Mouse (Mus musculus) forebrain, postnatal 0 days (tissue): ENCODE data around the gene Fam104a. TPM values are rescaled to one million over a fixed set of nuclear protein-coding genes. Genes with fewer than 3 reads are reported as not detected.
A peak's percentile ranks its signal among the peaks of the same experiment; 100 is the strongest.
"Not testable (repeated sequence)": the region's sequence is repeated elsewhere in the genome, so short reads cannot be mapped to it uniquely, and the experiment has no call there.

Experiments used
- ATAC-seq: fragments of 200-750 bp; cut with Nextera tagmentation; 2 replicates; pipeline ENCODE4 v1.8.0; 2017; ENCODE audit warnings: mild to moderate bottlenecking, moderate library complexity
- DNase-seq: peaks from one replicate; pipeline ENCODE4 v3.0.0-alpha.2; 2015
- H3K27ac ChIP-seq: fragments of 300-500 bp; sonication (generic); 2 replicates; pipeline ENCODE4 v1.5.1; 2014; ENCODE audit warnings: low read depth, mild to moderate bottlenecking, antibody characterized with exemption, low read length, moderate library complexity, mixed read lengths
- H3K27me3 ChIP-seq: fragments of 300-500 bp; sonication (generic); 2 replicates; pipeline ENCODE4 v1.6.1; 2014; ENCODE audit warnings: mild to moderate bottlenecking, low read length, mixed read lengths; ENCODE audit not compliant: insufficient read depth
- H3K36me3 ChIP-seq: fragments of 300-500 bp; sonication (generic); 2 replicates; pipeline ENCODE4 v1.6.1; 2014; ENCODE audit warnings: mild to moderate bottlenecking, moderate library complexity; ENCODE audit not compliant: insufficient read depth
- H3K4me1 ChIP-seq: fragments of 300-500 bp; sonication (generic); 2 replicates; pipeline ENCODE4 v1.6.1; 2014; ENCODE audit warnings: antibody characterized with exemption; ENCODE audit not compliant: insufficient read depth
- H3K4me2 ChIP-seq: fragments of 300-500 bp; sonication (generic); 2 replicates; pipeline ENCODE4 v1.6.1; 2014; ENCODE audit warnings: low read depth, mild to moderate bottlenecking, moderate library complexity
- H3K4me3 ChIP-seq: fragments of 300-500 bp; sonication (generic); 2 replicates; pipeline ENCODE4 v1.5.1; 2014; ENCODE audit warnings: low read depth, low read length, mixed read lengths
- H3K9ac ChIP-seq: fragments of 300-500 bp; sonication (generic); 2 replicates; pipeline ENCODE4 v1.6.1; 2014; ENCODE audit warnings: mild to moderate bottlenecking
- H3K9me3 ChIP-seq: fragments of 300-500 bp; sonication (generic); 2 replicates; pipeline ENCODE4 v1.6.1; 2016; ENCODE audit warnings: low read length
- CTCF ChIP-seq: sonication (generic); IDR thresholded peaks from 2 replicates; pipeline ENCODE4 v1.5.1; 2016; ENCODE audit warnings: antibody characterized with exemption, control low read depth, low read depth
- WGBS: fragments of 180-500 bp; shearing (Covaris S2); extraction: QIAGEN DNeasy Blood & Tissue Kit; methylation state at CpG from one replicate; pipeline ENCODE4 v1.1.7; 2014; 5-methylcytosine and 5-hydroxymethylcytosine counted together
- polyA plus RNA-seq: library from polyadenylated mRNA; unstranded; fragments of >200 nt; fragmentation: Nextera tagmentation; extraction: Ambion mirVana; gene quantifications from 2 replicates; pipeline ENCODE4 v1.2.1, GENCODE M21; 2015
- total RNA-seq: library from RNA; depleted of rRNA; stranded (reverse); fragments of >200 nt; gene quantifications from 2 replicates; pipeline ENCODE4 v1.2.3, GENCODE M21; 2014

Gene Fam104a
- total and polyA plus RNA-seq, 2 experiments from 2014 or later, result 37.6 to 54.7 TPM

DNA sequence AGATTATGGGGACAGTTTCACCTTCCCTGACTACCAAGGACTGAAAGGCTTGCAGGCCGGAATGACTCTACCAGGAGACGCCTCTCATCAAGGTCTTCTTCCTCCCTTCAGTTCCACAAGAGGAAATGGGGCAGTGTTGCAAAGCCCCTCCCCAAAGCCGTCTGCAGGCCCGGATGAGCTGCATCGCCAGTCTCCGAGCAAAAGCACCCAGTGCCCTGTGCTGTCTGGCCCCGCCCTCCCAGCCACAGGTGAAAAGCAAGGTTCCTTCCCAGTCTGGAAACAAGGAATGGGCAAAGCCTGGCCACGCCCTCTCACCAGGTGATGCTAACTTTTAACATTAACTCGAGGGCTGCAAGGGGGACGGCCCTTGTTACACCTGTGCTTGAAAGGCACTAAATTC lies 17.3 kb downstream of the Fam104a start:
- ATAC-seq, result no peak
- Histone ChIP-seq H3K36me3 (peaks cover 26% of the 10 kb centered on the region), H3K4me2 (no peak overlapping the region), H3K4me3 (no peak overlapping the region), H3K27me3 (no peaks in the 10 kb centered on the region), H3K4me1 (no peaks in the 10 kb centered on the region), H3K27ac (no peak overlapping the region), H3K9me3 (no peaks in the 10 kb centered on the region), H3K9ac (no peak overlapping the region)
- WGBS, result 68% methylated on average over 10 of the region's 10 CpGs
- no peak for DNase-seq
- TF ChIP-seq CTCF, result no peak

DNA sequence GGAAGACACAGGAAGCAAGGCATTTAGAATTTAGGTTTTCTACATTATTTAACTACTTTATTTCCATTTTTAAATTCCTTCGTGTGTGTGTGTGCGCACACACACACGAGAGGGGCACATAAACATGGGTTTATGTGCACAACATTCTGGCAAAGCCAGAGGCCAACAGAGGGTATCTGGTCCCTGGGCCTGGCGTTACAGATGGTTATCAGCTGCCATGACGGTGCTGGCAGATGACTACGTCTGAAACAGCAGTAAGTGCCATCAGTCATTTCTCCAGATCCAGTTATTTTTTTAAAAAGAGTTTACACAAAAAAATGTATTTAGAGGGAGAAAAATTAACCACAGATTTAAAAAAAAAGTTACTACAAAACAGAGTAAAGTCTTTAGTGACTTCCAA lies 17.8 kb downstream of the Fam104a start:
- H3K27me3 ChIP-seq, result no peaks in the 10 kb centered on the region
- no peaks in the 10 kb centered on the region for H3K9me3 ChIP-seq
- no peaks in the 10 kb centered on the region for H3K4me1 ChIP-seq
- H3K27ac ChIP-seq, result no peak overlapping the region
- no peak for ATAC-seq
- no peak overlapping the region for H3K4me3 ChIP-seq
- WGBS, result 64% methylated on average over 6 of the region's 6 CpGs
- H3K36me3 ChIP-seq, result peaks cover 31% of the 10 kb centered on the region
- TF ChIP-seq CTCF, result no peak
- no peak for DNase-seq
- H3K9ac ChIP-seq, result no peak overlapping the region
- H3K4me2 ChIP-seq, result no peak overlapping the region

DNA sequence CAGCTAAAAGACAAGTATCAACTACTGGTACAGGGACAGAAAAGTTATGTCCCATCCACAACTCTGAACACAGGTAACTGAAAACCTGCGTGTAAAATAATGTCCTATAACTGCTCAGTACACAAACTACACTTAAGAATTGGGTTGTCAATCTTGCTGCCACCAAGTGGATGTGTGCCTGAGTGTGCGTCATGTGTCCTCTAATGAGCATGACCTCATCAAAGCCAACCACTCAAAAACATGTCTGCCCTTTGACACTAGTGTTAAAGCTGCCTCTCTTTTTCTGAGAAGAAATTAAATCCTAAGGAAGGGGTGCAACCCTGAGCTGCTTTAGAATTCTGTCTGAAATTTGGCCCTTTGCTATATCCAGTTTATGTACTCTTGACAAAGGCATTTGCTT lies 19.7 kb downstream of the Fam104a start:
- ATAC-seq (no peak), DNase-seq (no peak)
- WGBS, result 67% methylated on average over 2 of the region's 2 CpGs
- Histone ChIP-seq H3K4me2 (no peak overlapping the region), H3K4me1 (no peaks in the 10 kb centered on the region), H3K9ac (no peak overlapping the region), H3K36me3 (peaks cover 42% of the 10 kb centered on the region), H3K4me3 (no peak overlapping the region), H3K27me3 (no peaks in the 10 kb centered on the region), H3K9me3 (no peaks in the 10 kb centered on the region), H3K27ac (no peak overlapping the region)
- no peak for TF ChIP-seq CTCF

DNA sequence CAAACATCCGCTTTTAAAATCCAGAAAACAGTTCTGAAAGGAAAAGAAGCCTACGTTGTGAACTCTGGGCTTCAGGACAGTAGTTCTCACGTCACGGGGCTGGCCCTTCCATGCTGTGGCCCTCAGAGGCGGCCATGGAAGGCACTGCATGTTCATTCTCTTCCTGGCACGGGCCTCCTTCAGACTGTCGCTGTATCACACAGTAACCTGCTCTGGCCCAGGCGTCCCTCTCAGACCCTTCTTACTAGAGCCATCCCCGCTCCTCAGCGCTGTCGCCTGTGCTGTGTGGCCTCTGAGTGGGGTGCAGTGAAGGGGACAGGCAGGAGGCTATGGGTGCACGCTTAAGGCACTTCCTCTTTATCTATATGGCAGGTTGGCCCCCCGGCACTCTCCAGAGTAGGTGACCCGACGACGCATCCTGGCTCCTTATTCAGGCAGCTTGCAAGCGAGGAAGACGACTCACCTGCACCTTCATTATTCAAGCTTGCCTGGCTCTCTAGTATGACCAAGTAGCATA lies 22.1 kb downstream of the Fam104a start:
- ATAC-seq (no peak), DNase-seq (no peak)
- peaks cover 58% of the 10 kb centered on the region for H3K36me3 ChIP-seq
- TF ChIP-seq CTCF, result no peak
- H3K4me1 ChIP-seq, result no peaks in the 10 kb centered on the region
- no peak overlapping the region for H3K4me3 ChIP-seq
- H3K4me2 ChIP-seq, result no peak overlapping the region
- no peaks in the 10 kb centered on the region for H3K27me3 ChIP-seq
- no peaks in the 10 kb centered on the region for H3K9me3 ChIP-seq
- no peak overlapping the region for H3K27ac ChIP-seq
- WGBS, result 94% methylated on average over 18 of the region's 18 CpGs
- no peak overlapping the region for H3K9ac ChIP-seq

DNA sequence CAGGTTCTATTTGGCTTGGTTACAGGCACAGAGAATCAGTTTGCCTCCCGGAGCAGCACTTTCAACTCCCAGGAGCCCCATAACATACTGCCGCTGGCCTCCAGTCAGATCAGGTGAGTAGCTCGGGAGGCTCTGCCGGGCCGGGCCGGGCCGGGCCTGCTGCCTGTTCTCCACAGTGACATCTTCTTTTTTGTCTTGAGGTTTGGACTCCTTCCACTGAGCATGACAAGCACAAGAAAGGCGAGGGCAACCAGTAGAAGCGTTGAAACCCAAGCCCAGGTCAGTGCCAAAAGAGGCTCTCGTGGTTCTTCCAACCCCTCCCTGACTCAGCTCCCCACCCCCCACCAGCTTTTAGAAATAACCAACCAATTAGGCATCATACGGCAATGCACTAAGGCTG lies 23.0 kb downstream of the Fam104a start:
- ATAC-seq (no peak), DNase-seq (no peak)
- Histone ChIP-seq H3K4me2 (no peak overlapping the region), H3K36me3 (peaks cover 67% of the 10 kb centered on the region), H3K27ac (no peak overlapping the region), H3K4me3 (no peak overlapping the region), H3K4me1 (no peaks in the 10 kb centered on the region), H3K27me3 (no peaks in the 10 kb centered on the region), H3K9ac (no peak overlapping the region), H3K9me3 (no peaks in the 10 kb centered on the region)
- WGBS, result 88% methylated on average over 11 of the region's 11 CpGs
- TF ChIP-seq CTCF, result no peak

DNA sequence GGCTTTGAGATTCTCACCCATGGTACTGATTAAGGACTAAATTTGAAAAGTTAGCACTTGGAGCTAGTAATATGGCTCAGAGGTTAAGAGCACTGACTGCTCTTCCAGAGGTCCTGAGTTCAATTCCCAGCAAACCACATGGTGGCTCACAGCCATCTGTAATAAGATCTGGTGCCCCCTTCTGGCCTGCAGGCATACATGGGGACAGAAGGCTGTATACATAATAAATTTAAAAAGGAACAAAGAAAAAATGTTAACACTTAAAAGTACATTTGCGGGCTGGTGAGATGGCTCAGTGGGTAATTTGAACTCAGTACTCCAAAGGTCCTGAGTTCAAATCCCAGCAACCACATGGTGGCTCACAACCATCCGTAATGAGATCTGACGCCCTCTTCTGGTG lies 23.7 kb downstream of the Fam104a start:
- H3K27me3 ChIP-seq, H3K9me3 ChIP-seq, ATAC-seq, H3K4me3 ChIP-seq, DNase-seq, H3K27ac ChIP-seq, H3K4me2 ChIP-seq, H3K4me1 ChIP-seq, H3K9ac ChIP-seq: not testable (repeated sequence)
- TF ChIP-seq CTCF, result peak; percentile 23; the same call in 1 of the 2 replicates
- H3K36me3 ChIP-seq, result peaks cover 75% of the 10 kb centered on the region
- 95% methylated on average over 3 of the region's 3 CpGs for WGBS

DNA sequence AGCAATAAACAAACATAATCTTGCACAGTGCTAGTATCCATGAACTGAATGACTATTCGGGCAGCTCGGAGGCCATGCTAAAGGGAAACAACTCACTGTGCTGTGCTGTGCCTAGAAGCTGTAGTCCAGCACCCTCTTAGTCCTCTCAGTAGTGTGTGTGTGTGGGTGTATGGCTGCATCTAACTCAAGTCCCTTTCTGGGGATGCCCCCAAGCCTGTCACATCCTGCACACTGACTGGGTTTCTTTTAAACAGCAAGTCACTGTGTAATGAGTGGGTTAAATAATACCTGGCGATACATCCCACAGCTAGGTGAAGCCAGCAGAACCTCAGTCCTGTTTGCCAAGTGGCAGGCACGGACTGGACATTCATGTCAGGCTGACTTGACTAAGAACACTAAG lies 25.2 kb downstream of the Fam104a start:
- H3K4me3 ChIP-seq, result no peak overlapping the region
- ATAC-seq (no peak), DNase-seq (no peak)
- WGBS, result 92% methylated on average over 4 of the region's 4 CpGs
- H3K27me3 ChIP-seq, result no peaks in the 10 kb centered on the region
- no peak for TF ChIP-seq CTCF
- no peaks in the 10 kb centered on the region for H3K4me1 ChIP-seq
- peaks cover 86% of the 10 kb centered on the region for H3K36me3 ChIP-seq
- no peak overlapping the region for H3K9ac ChIP-seq
- no peak overlapping the region for H3K27ac ChIP-seq
- no peak overlapping the region for H3K4me2 ChIP-seq
- H3K9me3 ChIP-seq, result no peaks in the 10 kb centered on the region
